Mouse (Mus musculus) midbrain, embryonic 14.5 days (tissue): ENCODE data around the gene Lefty2. TPM values are rescaled to one million over a fixed set of nuclear protein-coding genes. Genes with fewer than 3 reads are reported as not detected.
A peak's percentile ranks its signal among the peaks of the same experiment; 100 is the strongest.
"Not testable (repeated sequence)": the region's sequence is repeated elsewhere in the genome, so short reads cannot be mapped to it uniquely, and the experiment has no call there.

Experiments used
- ATAC-seq: fragments of 200-750 bp; cut with Nextera tagmentation; 2 replicates; pipeline ENCODE4 v1.8.0; 2017; ENCODE audit warnings: moderate number of reproducible peaks, moderate library complexity; ENCODE audit not compliant: low FRiP score, low TSS enrichment
- DNase-seq: peaks from one replicate; pipeline ENCODE4 v3.0.0-alpha.2; 2015
- H3K27ac ChIP-seq: fragments of 300-500 bp; sonication (generic); replicated peaks from 2 replicates; pipeline ENCODE4 v1.5.1; 2014; ENCODE audit warnings: mild to moderate bottlenecking, low read depth, low read length, moderate library complexity
- H3K27me3 ChIP-seq: fragments of 300-500 bp; sonication (generic); 2 replicates; pipeline ENCODE4 v1.6.1; 2014; ENCODE audit warnings: low read length, control low read depth, mixed read lengths; ENCODE audit not compliant: control insufficient read depth, insufficient read depth
- H3K36me3 ChIP-seq: fragments of 300-500 bp; sonication (generic); 2 replicates; pipeline ENCODE4 v1.6.1; 2014; ENCODE audit warnings: low read length, control low read depth; ENCODE audit not compliant: control insufficient read depth, insufficient read depth
- H3K4me1 ChIP-seq: fragments of 300-500 bp; sonication (generic); 2 replicates; pipeline ENCODE4 v1.6.1; 2014; ENCODE audit warnings: mild to moderate bottlenecking, antibody characterized with exemption, low read length, control low read depth; ENCODE audit not compliant: control insufficient read depth, insufficient read depth
- H3K4me2 ChIP-seq: fragments of 300-500 bp; sonication (generic); 2 replicates; pipeline ENCODE4 v1.6.1; 2014; ENCODE audit warnings: mild to moderate bottlenecking, low read length, moderate library complexity
- H3K4me3 ChIP-seq: fragments of 300-500 bp; sonication (generic); replicated peaks from 2 replicates; pipeline ENCODE4 v1.5.1; 2014; ENCODE audit warnings: low read depth, low read length
- H3K9ac ChIP-seq: fragments of 300-500 bp; sonication (generic); replicated peaks from 2 replicates; pipeline ENCODE4 v1.6.1; 2014; ENCODE audit warnings: mild to moderate bottlenecking, low read length, moderate library complexity
- H3K9me3 ChIP-seq: fragments of 300-500 bp; sonication (generic); 2 replicates; pipeline ENCODE4 v1.6.1; 2016; ENCODE audit warnings: low read length, control low read depth, mixed read lengths; ENCODE audit not compliant: control insufficient read depth
- WGBS: fragments of 180-500 bp; shearing (Covaris S2); extraction: QIAGEN DNeasy Blood & Tissue Kit; methylation state at CpG from one replicate; pipeline ENCODE4 v1.1.7; 2014; 5-methylcytosine and 5-hydroxymethylcytosine counted together
- polyA plus RNA-seq: library from polyadenylated mRNA; unstranded; fragments of >200 nt; fragmentation: Nextera tagmentation; extraction: Ambion mirVana; gene quantifications from 2 replicates; pipeline ENCODE4 v1.2.1, GENCODE M21; 2014

The Lefty2 gene
- polyA plus RNA-seq, 1 experiment from 2014 or later, result 2.0 TPM

- Histone ChIP-seq H3K27me3 (no peaks in the 10 kb centered on the region), H3K4me1 (peaks cover 16% of the 10 kb centered on the region; the same call in 1 of the 2 replicates), H3K4me2 (0 out of 2 replicates have a peak overlapping the region, but pooled peaks have one; percentile 15), H3K4me3 (no peak overlapping the region), H3K9me3 (no peaks in the 10 kb centered on the region), H3K36me3 (no peaks in the 10 kb centered on the region), H3K27ac (no peak overlapping the region), H3K9ac (no peak overlapping the region)
- ATAC-seq (peak; percentile 69; the same call in 1 of the 2 replicates), DNase-seq (peak; percentile 59)
- 7% methylated on average over 13 of the region's 13 CpGs for WGBS
Observed at GRCm38 (mm10) chr1:180888556-180889042, 4.3 kb upstream of the Lefty2 start.

GRCm38 (mm10) chr1:180889172-180889571, 3.7 kb upstream of the Lefty2 start:
- no peak overlapping the region for H3K4me3 ChIP-seq
- H3K36me3 ChIP-seq, result no peaks in the 10 kb centered on the region
- H3K27ac ChIP-seq, result no peak overlapping the region
- ATAC-seq (no peak), DNase-seq (no peak)
- no peaks in the 10 kb centered on the region for H3K9me3 ChIP-seq
- H3K4me1 ChIP-seq, result peaks cover 12% of the 10 kb centered on the region; the same call in 1 of the 2 replicates
- 41% methylated on average over 7 of the region's 7 CpGs for WGBS
- no peak overlapping the region for H3K4me2 ChIP-seq
- H3K27me3 ChIP-seq, result no peaks in the 10 kb centered on the region; the same call in 1 of the 2 replicates
- H3K9ac ChIP-seq, result no peak overlapping the region

GRCm38 (mm10) chr1:180889841-180890240, 3.1 kb upstream of the Lefty2 start:
- Histone ChIP-seq H3K36me3 (no peaks in the 10 kb centered on the region), H3K27ac (no peak overlapping the region), H3K27me3 (peaks cover 5% of the 10 kb centered on the region; the same call in 1 of the 2 replicates), H3K9me3 (no peaks in the 10 kb centered on the region), H3K4me3 (no peak overlapping the region), H3K9ac (no peak overlapping the region), H3K4me1 (peaks cover 12% of the 10 kb centered on the region; the same call in 1 of the 2 replicates), H3K4me2 (no peak overlapping the region)
- DNase-seq (no peak), ATAC-seq (no peak)
- 56% methylated on average over 6 of the region's 6 CpGs for WGBS

- Histone ChIP-seq H3K4me2 (peak overlapping the region; percentile 41), H3K27me3 (peaks cover 14% of the 10 kb centered on the region)
- not testable (repeated sequence) for H3K9ac ChIP-seq, H3K36me3 ChIP-seq, H3K9me3 ChIP-seq, H3K4me1 ChIP-seq, ATAC-seq, H3K4me3 ChIP-seq, H3K27ac ChIP-seq
- WGBS, result 5% methylated on average over 45 of the region's 51 CpGs
- peak; percentile 26 for DNase-seq
Observed at GRCm38 (mm10) chr1:180894088-180894987, 1.4 kb downstream of the Lefty2 start.

GRCm38 (mm10) chr1:180901107-180901506, 8.2 kb downstream of the Lefty2 start:
- DNase-seq (peak; percentile 89), ATAC-seq (no peak)
- no peak overlapping the region for H3K27ac ChIP-seq
- peaks cover 6% of the 10 kb centered on the region for H3K4me1 ChIP-seq
- H3K27me3 ChIP-seq, result no peaks in the 10 kb centered on the region
- WGBS, result 1% methylated on average over 4 of the region's 4 CpGs
- H3K4me3 ChIP-seq, result no peak overlapping the region
- H3K36me3 ChIP-seq, result peaks cover 3% of the 10 kb centered on the region; the same call in 1 of the 2 replicates
- no peaks in the 10 kb centered on the region for H3K9me3 ChIP-seq
- no peak overlapping the region for H3K9ac ChIP-seq
- no peak overlapping the region for H3K4me2 ChIP-seq

- no peak for ATAC-seq
- Histone ChIP-seq H3K27me3 (no peaks in the 10 kb centered on the region), H3K4me2 (no peak overlapping the region), H3K36me3 (peaks cover 21% of the 10 kb centered on the region), H3K27ac (no peak overlapping the region), H3K9ac (no peak overlapping the region), H3K4me1 (peaks cover 6% of the 10 kb centered on the region), H3K9me3 (no peaks in the 10 kb centered on the region), H3K4me3 (no peak overlapping the region)
- no peak for DNase-seq
- 45% methylated on average over 5 of the region's 5 CpGs for WGBS
Observed at GRCm38 (mm10) chr1:180902915-180903314, 10.0 kb downstream of the Lefty2 start.

GRCm38 (mm10) chr1:180903666-180904038, 10.7 kb downstream of the Lefty2 start:
- H3K4me3 ChIP-seq, result peak overlapping the region; percentile 85
- peak overlapping the region; percentile 94 for H3K9ac ChIP-seq
- H3K4me2 ChIP-seq, result peak overlapping the region; percentile 94
- no peaks in the 10 kb centered on the region for H3K9me3 ChIP-seq
- H3K36me3 ChIP-seq, result peaks cover 27% of the 10 kb centered on the region
- no peak for DNase-seq
- 31% methylated on average over 10 of the region's 10 CpGs for WGBS
- H3K27ac ChIP-seq, result no peak overlapping the region
- peaks cover 6% of the 10 kb centered on the region for H3K4me1 ChIP-seq
- 0 out of 2 replicates have a peak, but pooled peaks have one; percentile 22 for ATAC-seq
- H3K27me3 ChIP-seq, result no peaks in the 10 kb centered on the region

- peak; percentile 97 for DNase-seq
- ATAC-seq, result peak; percentile 98
- Histone ChIP-seq H3K27ac (peak within 1 kb of the TSS; percentile 87), H3K4me3 (peak within 1 kb of the TSS; percentile 85), H3K27me3 (no peaks in the 10 kb centered on the region), H3K4me1 (peaks cover 6% of the 10 kb centered on the region), H3K36me3 (peaks cover 27% of the 10 kb centered on the region), H3K9ac (peak within 1 kb of the TSS; percentile 94), H3K9me3 (no peaks in the 10 kb centered on the region), H3K4me2 (peak within 1 kb of the TSS; percentile 94)
- under 1% methylated on average over 52 of the region's 52 CpGs for WGBS
Observed at GRCm38 (mm10) chr1:180904039-180904814, 11.3 kb downstream of the Lefty2 start, which contains the start of gene Pycr2. Gene Pycr2, plus strand, starts transcription at chr1:180904293.
